Mouse (Mus musculus): ENCODE results near the gene Sox18.

- no peak for TF ChIP-seq GATA1 (IDR thresholded peaks at IDR 0.05; ENCODE audit: borderline replicate concordance, low read length)
- no peak for TF ChIP-seq FLI1 (IDR thresholded peaks at IDR 0.05; ENCODE audit: low read length)
Measured at GRCm38 (mm10) chr2:181685686-181686085, 14.2 kb upstream of the Sox18 start.

Measured in megakaryocyte, embryonic 14.5 days (primary cell).